Mouse (Mus musculus) heart, embryonic 10.5 days (tissue): ENCODE data around the gene Cpsf4l. TPM values are rescaled to one million over a fixed set of nuclear protein-coding genes. Genes with fewer than 3 reads are reported as not detected.
A peak's percentile ranks its signal among the peaks of the same experiment; 100 is the strongest.

Experiments used
- DNase-seq: peaks from one replicate; pipeline ENCODE4 v3.0.0-alpha.2; 2017; ENCODE audit warnings: low spot score
- H3K27ac ChIP-seq: fragments of 300-500 bp; sonication (generic); 2 replicates; pipeline ENCODE4 v1.5.1; 2016; ENCODE audit warnings: mild to moderate bottlenecking
- H3K27me3 ChIP-seq: fragments of 300-500 bp; sonication (generic); 2 replicates; pipeline ENCODE4 v1.6.1; 2016; ENCODE audit warnings: mild to moderate bottlenecking; ENCODE audit not compliant: poor library complexity, insufficient read depth, severe bottlenecking
- H3K36me3 ChIP-seq: fragments of 300-500 bp; sonication (generic); 2 replicates; pipeline ENCODE4 v1.6.1; 2016; ENCODE audit warnings: mild to moderate bottlenecking, moderate library complexity
- H3K4me1 ChIP-seq: fragments of 300-500 bp; sonication (generic); 2 replicates; pipeline ENCODE4 v1.6.1; 2016; ENCODE audit warnings: mild to moderate bottlenecking
- H3K4me3 ChIP-seq: fragments of 300-500 bp; sonication (generic); 2 replicates; pipeline ENCODE4 v1.5.1; 2016; ENCODE audit warnings: mild to moderate bottlenecking, moderate library complexity
- H3K9me3 ChIP-seq: fragments of 300-500 bp; sonication (generic); 2 replicates; pipeline ENCODE4 v1.6.1; 2016; ENCODE audit warnings: mild to moderate bottlenecking, moderate library complexity
- WGBS: fragments of 180-500 bp; shearing (Covaris S2); methylation state at CpG from one replicate; pipeline ENCODE4 v1.1.7; 2016; 5-methylcytosine and 5-hydroxymethylcytosine counted together
- polyA plus RNA-seq: library from polyadenylated mRNA; unstranded; fragments of >200 nt; fragmentation: Nextera tagmentation; extraction: Ambion mirVana; gene quantifications from 2 replicates; pipeline ENCODE4 v1.2.1, GENCODE M21; 2016

Gene Cpsf4l
- polyA plus RNA-seq, 1 experiment from 2014 or later: 0.15 TPM

- no peak for DNase-seq
- Histone ChIP-seq H3K4me3 (peak overlapping the region; percentile 90), H3K27ac (peak overlapping the region; percentile 96), H3K9me3 (no peaks in the 10 kb centered on the region), H3K27me3 (no peaks in the 10 kb centered on the region), H3K4me1 (peaks cover 65% of the 10 kb centered on the region), H3K36me3 (peaks cover 20% of the 10 kb centered on the region)
- 67% methylated on average over 11 of the region's 11 CpGs for WGBS
Observed at GRCm38 (mm10) chr11:113747725-113748380, 38.0 kb upstream of the Cpsf4l start.

- 67% methylated on average over 16 of the region's 16 CpGs for WGBS
- H3K27me3 ChIP-seq: no peaks in the 10 kb centered on the region
- H3K27ac ChIP-seq: peak overlapping the region; percentile 96
- H3K4me3 ChIP-seq: 0 out of 2 replicates have a peak overlapping the region, but pooled peaks have one; percentile 9
- H3K36me3 ChIP-seq: peaks cover 28% of the 10 kb centered on the region
- H3K4me1 ChIP-seq: peaks cover 61% of the 10 kb centered on the region
- H3K9me3 ChIP-seq: no peaks in the 10 kb centered on the region
- no peak for DNase-seq
Observed at GRCm38 (mm10) chr11:113747056-113747455, 37.2 kb upstream of the Cpsf4l start.

GRCm38 (mm10) chr11:113745961-113746360 is 36.1 kb upstream of the Cpsf4l start:
- no peak overlapping the region for H3K4me3 ChIP-seq
- H3K4me1 ChIP-seq: peaks cover 56% of the 10 kb centered on the region
- H3K36me3 ChIP-seq: peaks cover 38% of the 10 kb centered on the region
- 72% methylated on average over 4 of the region's 4 CpGs for WGBS
- no peak for DNase-seq
- H3K9me3 ChIP-seq: no peaks in the 10 kb centered on the region
- no peak overlapping the region; the same call in 1 of the 2 replicates for H3K27ac ChIP-seq
- no peaks in the 10 kb centered on the region for H3K27me3 ChIP-seq

GRCm38 (mm10) chr11:113742998-113743397 is 33.2 kb upstream of the Cpsf4l start:
- WGBS: 90% methylated on average over 1 of the region's 1 CpGs
- Histone ChIP-seq H3K4me3 (no peak overlapping the region), H3K27me3 (no peaks in the 10 kb centered on the region), H3K9me3 (no peaks in the 10 kb centered on the region), H3K27ac (no peak overlapping the region), H3K4me1 (peaks cover 55% of the 10 kb centered on the region), H3K36me3 (peaks cover 36% of the 10 kb centered on the region)
- DNase-seq: no peak

GRCm38 (mm10) chr11:113740100-113740499 is 30.3 kb upstream of the Cpsf4l start:
- Histone ChIP-seq H3K4me1 (peaks cover 58% of the 10 kb centered on the region), H3K27ac (peak overlapping the region; percentile 59), H3K27me3 (no peaks in the 10 kb centered on the region), H3K4me3 (no peak overlapping the region), H3K36me3 (peaks cover 38% of the 10 kb centered on the region), H3K9me3 (no peaks in the 10 kb centered on the region)
- 27% methylated on average over 7 of the region's 7 CpGs for WGBS
- DNase-seq: no peak

GRCm38 (mm10) chr11:113739213-113739612 is 29.4 kb upstream of the Cpsf4l start:
- DNase-seq: no peak
- Histone ChIP-seq H3K4me1 (peaks cover 66% of the 10 kb centered on the region), H3K27me3 (no peaks in the 10 kb centered on the region), H3K27ac (peak overlapping the region; percentile 59; the same call in 1 of the 2 replicates), H3K36me3 (peaks cover 38% of the 10 kb centered on the region), H3K9me3 (no peaks in the 10 kb centered on the region), H3K4me3 (no peak overlapping the region)
- 76% methylated on average over 8 of the region's 8 CpGs for WGBS

GRCm38 (mm10) chr11:113737912-113738311 is 28.1 kb upstream of the Cpsf4l start:
- Histone ChIP-seq H3K9me3 (no peaks in the 10 kb centered on the region), H3K27me3 (no peaks in the 10 kb centered on the region), H3K4me1 (peaks cover 79% of the 10 kb centered on the region), H3K4me3 (no peak overlapping the region), H3K36me3 (peaks cover 29% of the 10 kb centered on the region), H3K27ac (no peak overlapping the region)
- WGBS: 82% methylated on average over 8 of the region's 8 CpGs
- DNase-seq: no peak

GRCm38 (mm10) chr11:113737553-113737854 is 27.7 kb upstream of the Cpsf4l start:
- no peak overlapping the region for H3K4me3 ChIP-seq
- 77% methylated on average over 3 of the region's 3 CpGs for WGBS
- peaks cover 25% of the 10 kb centered on the region for H3K36me3 ChIP-seq
- peaks cover 83% of the 10 kb centered on the region for H3K4me1 ChIP-seq
- no peak for DNase-seq
- H3K27me3 ChIP-seq: no peaks in the 10 kb centered on the region
- no peaks in the 10 kb centered on the region for H3K9me3 ChIP-seq
- H3K27ac ChIP-seq: no peak overlapping the region

GRCm38 (mm10) chr11:113736848-113737552 is 27.2 kb upstream of the Cpsf4l start:
- no peaks in the 10 kb centered on the region for H3K9me3 ChIP-seq
- peaks cover 20% of the 10 kb centered on the region for H3K36me3 ChIP-seq
- H3K4me3 ChIP-seq: no peak overlapping the region
- no peaks in the 10 kb centered on the region for H3K27me3 ChIP-seq
- peaks cover 88% of the 10 kb centered on the region for H3K4me1 ChIP-seq
- DNase-seq: no peak
- no peak overlapping the region for H3K27ac ChIP-seq
- 75% methylated on average over 11 of the region's 11 CpGs for WGBS

GRCm38 (mm10) chr11:113735151-113735550 is 25.3 kb upstream of the Cpsf4l start:
- no peaks in the 10 kb centered on the region for H3K9me3 ChIP-seq
- WGBS: 67% methylated on average over 6 of the region's 6 CpGs
- no peak overlapping the region for H3K27ac ChIP-seq
- H3K4me1 ChIP-seq: peaks cover 84% of the 10 kb centered on the region
- H3K27me3 ChIP-seq: no peaks in the 10 kb centered on the region
- H3K36me3 ChIP-seq: peaks cover 6% of the 10 kb centered on the region; the same call in 1 of the 2 replicates
- no peak overlapping the region for H3K4me3 ChIP-seq
- no peak for DNase-seq

- WGBS: 61% methylated on average over 6 of the region's 6 CpGs
- peaks cover 82% of the 10 kb centered on the region for H3K4me1 ChIP-seq
- peak overlapping the region; percentile 42 for H3K27ac ChIP-seq
- H3K27me3 ChIP-seq: no peaks in the 10 kb centered on the region
- H3K9me3 ChIP-seq: no peaks in the 10 kb centered on the region
- no peak overlapping the region for H3K4me3 ChIP-seq
- peaks cover 14% of the 10 kb centered on the region for H3K36me3 ChIP-seq
- no peak for DNase-seq
Observed at GRCm38 (mm10) chr11:113733631-113734364, 24.0 kb upstream of the Cpsf4l start.

- H3K9me3 ChIP-seq: no peaks in the 10 kb centered on the region
- no peaks in the 10 kb centered on the region for H3K27me3 ChIP-seq
- peaks cover 30% of the 10 kb centered on the region for H3K36me3 ChIP-seq
- DNase-seq: no peak
- H3K27ac ChIP-seq: no peak overlapping the region
- H3K4me3 ChIP-seq: no peak overlapping the region
- peaks cover 71% of the 10 kb centered on the region for H3K4me1 ChIP-seq
- WGBS: 89% methylated on average over 10 of the region's 10 CpGs
Observed at GRCm38 (mm10) chr11:113731945-113732612, 22.3 kb upstream of the Cpsf4l start.
